Mouse (Mus musculus): ENCODE results near the gene Fam199x. TPM values are rescaled to one million over a fixed set of nuclear protein-coding genes. Genes with fewer than 3 reads are reported as not detected.

Gene Fam199x
- polyA plus RNA-seq (2015; fragmentation: Nextera tagmentation; extraction: Ambion mirVana), result 5.7 and 6.7 TPM in 2 replicates

- TF ChIP-seq CTCF (IDR thresholded peaks at IDR 0.05), result peak; percentile 71
- TF ChIP-seq EP300 (IDR thresholded peaks at IDR 0.05), result no peak
- H3K36me3 ChIP-seq (ENCODE audit: insufficient read depth, low read length), result no peaks in the 10 kb centered on the region
- no peaks in the 10 kb centered on the region for H3K27me3 ChIP-seq (replicated peaks; ENCODE audit: insufficient read depth, low read length)
- WGBS, result 11% methylated on average over 39 of the region's 62 CpGs
- peak within 1 kb of the TSS; percentile 51; the same call in 1 of the 2 replicates for H3K9ac ChIP-seq (replicated peaks; ENCODE audit: low read depth)
- peak within 1 kb of the TSS; percentile 64 for H3K4me2 ChIP-seq (replicated peaks; ENCODE audit: low read depth, low read length)
- H3K27ac ChIP-seq (ENCODE audit: low read length), result peak within 1 kb of the TSS; percentile 11; the same call in 1 of the 2 replicates
- H3K4me3 ChIP-seq (ENCODE audit: low read depth, low read length), result peak within 1 kb of the TSS; percentile 63
- DNase-seq (ENCODE audit: low spot score) (peak; percentile 84), ATAC-seq (peak; percentile 98)
- no peaks in the 10 kb centered on the region for H3K9me3 ChIP-seq (ENCODE audit: low read length)
- no peaks in the 10 kb centered on the region for H3K4me1 ChIP-seq (ENCODE audit: insufficient read depth, low read depth, low read length)
Observed at GRCm38 (mm10) chrX:137049425-137050225, at the start of gene Fam199x. TSS of gene Fam199x (plus strand) at chrX:137049594.

- 53% methylated on average over 6 of the region's 6 CpGs for WGBS
- DNase-seq (ENCODE audit: low spot score), result peak; percentile 69
- peak; percentile 69 for TF ChIP-seq CTCF (IDR thresholded peaks at IDR 0.05)
- TF ChIP-seq EP300 (IDR thresholded peaks at IDR 0.05), result no peak
- Histone ChIP-seq H3K27me3 (replicated peaks; ENCODE audit: insufficient read depth, low read length) (no peaks in the 10 kb centered on the region), H3K27ac (ENCODE audit: low read length) (no peak overlapping the region), H3K36me3 (ENCODE audit: insufficient read depth, low read length) (no peaks in the 10 kb centered on the region), H3K4me2 (replicated peaks; ENCODE audit: low read depth, low read length) (no peak overlapping the region), H3K9ac (replicated peaks; ENCODE audit: low read depth) (no peak overlapping the region), H3K4me3 (ENCODE audit: low read depth, low read length) (no peak overlapping the region), H3K9me3 (ENCODE audit: low read length) (no peaks in the 10 kb centered on the region), H3K4me1 (ENCODE audit: insufficient read depth, low read depth, low read length) (no peaks in the 10 kb centered on the region)
- no peak; the same call in 1 of the 2 replicates for ATAC-seq
Observed at GRCm38 (mm10) chrX:137015099-137015709, 34.2 kb upstream of the Fam199x start.

- ATAC-seq, result no peak
- 86% methylated on average over 1 of the region's 1 CpGs for whole genome bisulfite sequencing
- H3K9ac ChIP-seq (replicated peaks; ENCODE audit: low read depth), result no peak overlapping the region
Observed at GRCm38 (mm10) chrX:137017668-137018067, 31.7 kb upstream of the Fam199x start.

GRCm38 (mm10) chrX:137019310-137019709 lies 30.1 kb upstream of the Fam199x start:
- Histone ChIP-seq H3K9ac (replicated peaks; ENCODE audit: low read depth) (no peak overlapping the region), H3K4me1 (ENCODE audit: insufficient read depth, low read depth, low read length) (no peaks in the 10 kb centered on the region), H3K4me3 (ENCODE audit: low read depth, low read length) (no peak overlapping the region), H3K4me2 (replicated peaks; ENCODE audit: low read depth, low read length) (no peak overlapping the region), H3K27me3 (replicated peaks; ENCODE audit: insufficient read depth, low read length) (no peaks in the 10 kb centered on the region), H3K9me3 (ENCODE audit: low read length) (no peaks in the 10 kb centered on the region), H3K27ac (ENCODE audit: low read length) (no peak overlapping the region), H3K36me3 (ENCODE audit: insufficient read depth, low read length) (no peaks in the 10 kb centered on the region)
- TF ChIP-seq EP300 (IDR thresholded peaks at IDR 0.05) (no peak), CTCF (IDR thresholded peaks at IDR 0.05) (peak; percentile 76)
- DNase-seq (ENCODE audit: low spot score) (peak; percentile 59), ATAC-seq (peak; percentile 60)
- WGBS, result 30% methylated on average over 1 of the region's 1 CpGs

More at GRCm38 (mm10) chrX:137017668-137018067, 31.7 kb upstream of the Fam199x start:
- TF ChIP-seq EP300 (IDR thresholded peaks at IDR 0.05) (no peak), CTCF (IDR thresholded peaks at IDR 0.05) (no peak)
- Histone ChIP-seq H3K9me3 (ENCODE audit: low read length) (no peaks in the 10 kb centered on the region), H3K36me3 (ENCODE audit: insufficient read depth, low read length) (no peaks in the 10 kb centered on the region), H3K4me3 (ENCODE audit: low read depth, low read length) (no peak overlapping the region), H3K4me1 (ENCODE audit: insufficient read depth, low read depth, low read length) (no peaks in the 10 kb centered on the region), H3K4me2 (replicated peaks; ENCODE audit: low read depth, low read length) (no peak overlapping the region), H3K27ac (ENCODE audit: low read length) (no peak overlapping the region), H3K27me3 (replicated peaks; ENCODE audit: insufficient read depth, low read length) (no peaks in the 10 kb centered on the region)
- no peak for DNase-seq (ENCODE audit: low spot score)

GRCm38 (mm10) chrX:137030916-137031315 lies 18.5 kb upstream of the Fam199x start:
- 0 out of 2 replicates have a peak overlapping the region, but pooled peaks have one; percentile 14 for H3K4me2 ChIP-seq (replicated peaks; ENCODE audit: low read depth, low read length)
- DNase-seq (ENCODE audit: low spot score) (peak; percentile 76), ATAC-seq (peak; percentile 95)
- no peaks in the 10 kb centered on the region for H3K27me3 ChIP-seq (replicated peaks; ENCODE audit: insufficient read depth, low read length)
- no peak overlapping the region for H3K9ac ChIP-seq (replicated peaks; ENCODE audit: low read depth)
- H3K4me1 ChIP-seq (ENCODE audit: insufficient read depth, low read depth, low read length), result no peaks in the 10 kb centered on the region
- H3K27ac ChIP-seq (ENCODE audit: low read length), result 0 out of 2 replicates have a peak overlapping the region, but pooled peaks have one; percentile 54
- H3K4me3 ChIP-seq (ENCODE audit: low read depth, low read length), result no peak overlapping the region
- peak; percentile 97 for TF ChIP-seq EP300 (IDR thresholded peaks at IDR 0.05)
- no peak for TF ChIP-seq CTCF (IDR thresholded peaks at IDR 0.05)
- H3K9me3 ChIP-seq (ENCODE audit: low read length), result no peaks in the 10 kb centered on the region
- WGBS, result 50% methylated on average over 8 of the region's 8 CpGs
- no peaks in the 10 kb centered on the region for H3K36me3 ChIP-seq (ENCODE audit: insufficient read depth, low read length)

GRCm38 (mm10) chrX:137031726-137032125 lies 17.7 kb upstream of the Fam199x start:
- Histone ChIP-seq H3K4me1 (ENCODE audit: insufficient read depth, low read depth, low read length) (no peaks in the 10 kb centered on the region), H3K36me3 (ENCODE audit: insufficient read depth, low read length) (no peaks in the 10 kb centered on the region), H3K9ac (replicated peaks; ENCODE audit: low read depth) (no peak overlapping the region), H3K27me3 (replicated peaks; ENCODE audit: insufficient read depth, low read length) (no peaks in the 10 kb centered on the region), H3K27ac (ENCODE audit: low read length) (peak overlapping the region; percentile 54; the same call in 1 of the 2 replicates), H3K4me3 (ENCODE audit: low read depth, low read length) (no peak overlapping the region), H3K4me2 (replicated peaks; ENCODE audit: low read depth, low read length) (0 out of 2 replicates have a peak overlapping the region, but pooled peaks have one; percentile 14), H3K9me3 (ENCODE audit: low read length) (no peaks in the 10 kb centered on the region)
- DNase-seq (ENCODE audit: low spot score) (peak; percentile 25), ATAC-seq (peak; percentile 53)
- whole genome bisulfite sequencing, result 75% methylated on average over 5 of the region's 5 CpGs
- TF ChIP-seq EP300 (IDR thresholded peaks at IDR 0.05) (no peak), CTCF (IDR thresholded peaks at IDR 0.05) (no peak)
